Comparison of ENCODE assay signal across 11 mouse cellular contexts in genomic region chr2:3305426-3306025, GRCm38 (mm10). TPM values are rescaled to one million over a fixed set of nuclear protein-coding genes. Genes with fewer than 3 reads are reported as not detected.
A peak's percentile ranks its signal among the peaks of the same experiment; 100 is the strongest.
DNase-seq lines count a peak whose midpoint lies in the region; ATAC-seq lines count a peak whose summit lies in the region.
"Had no signal": no experiment of that assay in that cellular context is flagged by ENCODE, and none has a peak within 500 bp of the region (broad histone marks: within the 10 kb centered on the region; RNA-seq: fewer than 3 reads in every experiment).

No protein-coding gene starts in this region.

- H3K27me3 ChIP-seq in kidney, embryonic 16.5 days (ENCODE audit: insufficient read depth, low read length): no peaks in the 10 kb centered on the region
- H3K27me3 ChIP-seq in liver, embryonic 12.5 days (replicated peaks): no peaks in the 10 kb centered on the region
- H3K27me3 ChIP-seq: lung, embryonic 15.5 days had no signal

- 44% methylated on average over 3 of the region's 3 CpGs for WGBS in kidney, embryonic 16.5 days
- WGBS in liver, embryonic 12.5 days (ENCODE audit: insufficient replicate concordance): 81% methylated on average over 3 of the region's 3 CpGs

- H3K9me3 ChIP-seq in kidney, embryonic 16.5 days (ENCODE audit: low read length): no peaks in the 10 kb centered on the region
- no peaks in the 10 kb centered on the region for H3K9me3 ChIP-seq in liver, embryonic 12.5 days (replicated peaks)
- H3K9me3 ChIP-seq: lung, embryonic 15.5 days had no signal

- H3K9ac ChIP-seq in kidney, embryonic 16.5 days (replicated peaks; ENCODE audit: low read length): no peak overlapping the region
- no peak overlapping the region for H3K9ac ChIP-seq in liver, embryonic 12.5 days
- H3K9ac ChIP-seq: forebrain, postnatal 0 days; lung, embryonic 15.5 days had no signal

- H3K4me2 ChIP-seq in kidney, embryonic 16.5 days (replicated peaks; ENCODE audit: low read depth, low read length): no peak overlapping the region
- no peak overlapping the region for H3K4me2 ChIP-seq in liver, embryonic 12.5 days
- H3K4me2 ChIP-seq: lung, embryonic 15.5 days had no signal

- H3K4me1 ChIP-seq in kidney, embryonic 16.5 days (ENCODE audit: insufficient read depth, low read length): peaks cover 9% of the 10 kb centered on the region; the same call in 1 of the 2 replicates
- no peaks in the 10 kb centered on the region for H3K4me1 ChIP-seq in liver, embryonic 12.5 days
- H3K4me1 ChIP-seq: lung, embryonic 15.5 days had no signal

- DNase-seq in layer of hippocampus, adult 8-10 months (ENCODE audit: low spot score in 2 of 2): peak; percentile 34 to 45
- no peak for DNase-seq in layer of hippocampus, postnatal 10 days (ENCODE audit: low spot score in 2 of 2)
- DNase-seq in Muller cell, postnatal 12 days (ENCODE audit: inconsistent ontology term): peak; percentile 56
- peak; percentile 82 for DNase-seq in adrenal gland, postnatal 14 days
- DNase-seq in retina, postnatal 1 day: no peak
- DNase-seq: forebrain, postnatal 0 days; thymus, postnatal 36 days had no signal

- 0 out of 2 replicates have a peak, but pooled peaks have one; percentile 39 for ATAC-seq in kidney, embryonic 16.5 days (ENCODE audit: low FRiP score, low TSS enrichment)
- no peak for ATAC-seq in liver, embryonic 12.5 days
- ATAC-seq: forebrain, postnatal 0 days had no signal

- no peak overlapping the region for H3K27ac ChIP-seq in kidney, embryonic 16.5 days (ENCODE audit: low read length)
- no peak overlapping the region for H3K27ac ChIP-seq in liver, embryonic 12.5 days
- H3K27ac ChIP-seq: lung, embryonic 15.5 days had no signal

- H3K36me3 ChIP-seq in kidney, embryonic 16.5 days (ENCODE audit: insufficient read depth, low read length): peaks cover 10% of the 10 kb centered on the region
- H3K36me3 ChIP-seq in liver, embryonic 12.5 days: peaks cover 27% of the 10 kb centered on the region

- H3K4me3 ChIP-seq in kidney, embryonic 16.5 days (ENCODE audit: low read length): no peak overlapping the region
- H3K4me3 ChIP-seq in liver, embryonic 12.5 days: no peak overlapping the region
- H3K4me3 ChIP-seq: lung, embryonic 15.5 days; myocyte had no signal

RNA-seq across cellular contexts. Expression of gene Nmt2, which starts 21.5 kb away (rescaled TPM):
- total RNA-seq in layer of hippocampus, adult 8-10 months (2022): 10 to 100 TPM; 80.8 to 96.6 (median 88.5) TPM
- total RNA-seq in layer of hippocampus, postnatal 10 days (2021): 10 to 100 TPM; 76.4 to 78.5 TPM
- 49.7 and 51.5 TPM in 2 replicates for total RNA-seq in adrenal gland, postnatal 14 days (2021)
- 45.1 and 51.2 TPM in 2 replicates for polyA plus RNA-seq in kidney, embryonic 16.5 days (2015; fragmentation: Nextera tagmentation; extraction: Ambion mirVana)
- polyA plus RNA-seq in liver, embryonic 12.5 days (2016; fragmentation: Nextera tagmentation; extraction: Ambion mirVana): 21.7 and 21.8 TPM in 2 replicates

RNA-seq across cellular contexts. Expression of gene Rpp38, which starts 26.9 kb away (rescaled TPM):
- 10 to 100 TPM in 2 of 4 experiments, 1 to 10 TPM in 2; 8.3 to 14.4 (median 10.2) TPM for total RNA-seq in layer of hippocampus, adult 8-10 months (2022)
- total RNA-seq in layer of hippocampus, postnatal 10 days (2021): 1 to 10 TPM; 8.6 to 9.1 TPM
- 12.7 and 13.7 TPM in 2 replicates for total RNA-seq in adrenal gland, postnatal 14 days (2021)
- 19.7 and 20.5 TPM in 2 replicates for polyA plus RNA-seq in kidney, embryonic 16.5 days (2015; fragmentation: Nextera tagmentation; extraction: Ambion mirVana)
- 19.7 TPM in 2 replicates for polyA plus RNA-seq in liver, embryonic 12.5 days (2016; fragmentation: Nextera tagmentation; extraction: Ambion mirVana)

RNA-seq across cellular contexts. Expression of gene Acbd7, which starts 30.4 kb away (rescaled TPM):
- total RNA-seq in layer of hippocampus, adult 8-10 months (2022): 1 to 10 TPM in 3 of 4 experiments, under 1 TPM in 1; 0.68 to 2.0 (median 1.4) TPM
- total RNA-seq in layer of hippocampus, postnatal 10 days (2021): 1 to 10 TPM; 1.9 to 2.0 TPM
- total RNA-seq in adrenal gland, postnatal 14 days (2021): not detected in 2 replicates
- 0.86 and 0.99 TPM in 2 replicates for polyA plus RNA-seq in kidney, embryonic 16.5 days (2015; fragmentation: Nextera tagmentation; extraction: Ambion mirVana)
- polyA plus RNA-seq in liver, embryonic 12.5 days (2016; fragmentation: Nextera tagmentation; extraction: Ambion mirVana): 0.37 and 0.93 TPM in 2 replicates
- total RNA-seq: forebrain, postnatal 0 days had no signal

Comparison
In these comparisons a context has a peak if more than half of its experiments do, and no peak if none do; other contexts are left out.
1. DNase-seq: peak in layer of hippocampus, adult 8-10 months (2 of 2), Muller cell, postnatal 12 days (single experiment) and adrenal gland, postnatal 14 days (single experiment); none in layer of hippocampus, postnatal 10 days (0 of 2) and retina, postnatal 1 day (single experiment).